Mouse (Mus musculus) heart, embryonic 15.5 days (tissue): ENCODE measurements around the gene Pdk1. TPM values are rescaled to one million over a fixed set of nuclear protein-coding genes. Genes with fewer than 3 reads are reported as not detected.

Experiments
- ATAC-seq: fragments of 200-750 bp; cut with Nextera tagmentation; replicated peaks from 2 replicates; pipeline ENCODE4 v1.8.0; 2017; ENCODE audit warnings: low read depth, moderate TSS enrichment; ENCODE audit not compliant: insufficient number of reproducible peaks, insufficient read depth, low FRiP score
- H3K27ac ChIP-seq: fragments of 300-500 bp; sonication (generic); 2 replicates; pipeline ENCODE4 v1.5.1; 2015; ENCODE audit warnings: mild to moderate bottlenecking, inconsistent platforms
- H3K27me3 ChIP-seq: fragments of 300-500 bp; sonication (generic); 2 replicates; pipeline ENCODE4 v1.6.1; 2015; ENCODE audit warnings: inconsistent platforms
- H3K36me3 ChIP-seq: fragments of 300-500 bp; sonication (generic); 2 replicates; pipeline ENCODE4 v1.6.1; 2015; ENCODE audit warnings: mild to moderate bottlenecking, inconsistent platforms
- H3K4me1 ChIP-seq: fragments of 300-500 bp; sonication (generic); replicated peaks from 2 replicates; pipeline ENCODE4 v1.6.1; 2015; ENCODE audit warnings: inconsistent platforms
- H3K4me2 ChIP-seq: fragments of 300-500 bp; sonication (generic); 2 replicates; pipeline ENCODE4 v1.6.1; 2015; ENCODE audit warnings: inconsistent platforms, mild to moderate bottlenecking, moderate library complexity
- H3K4me3 ChIP-seq: fragments of 300-500 bp; sonication (generic); 2 replicates; pipeline ENCODE4 v1.5.1; 2015; ENCODE audit warnings: mild to moderate bottlenecking, inconsistent platforms
- H3K9ac ChIP-seq: fragments of 300-500 bp; sonication (generic); 2 replicates; pipeline ENCODE4 v1.6.1; 2015; ENCODE audit warnings: mild to moderate bottlenecking, inconsistent platforms
- H3K9me3 ChIP-seq: fragments of 300-500 bp; sonication (generic); replicated peaks from 2 replicates; pipeline ENCODE4 v1.6.1; 2016; ENCODE audit warnings: inconsistent platforms
- WGBS: fragments of 180-500 bp; shearing (Covaris S2); methylation state at CpG from one replicate; pipeline ENCODE4 v1.1.7; 2015; ENCODE audit warnings: mixed read lengths; 5-methylcytosine and 5-hydroxymethylcytosine counted together
- polyA plus RNA-seq: library from polyadenylated mRNA; unstranded; fragments of >200 nt; fragmentation: Nextera tagmentation; extraction: Ambion mirVana; gene quantifications from 2 replicates; pipeline ENCODE4 v1.2.1, GENCODE M21; 2015

The Pdk1 gene
- 86.5 and 97.9 TPM in 2 replicates for polyA plus RNA-seq

DNA sequence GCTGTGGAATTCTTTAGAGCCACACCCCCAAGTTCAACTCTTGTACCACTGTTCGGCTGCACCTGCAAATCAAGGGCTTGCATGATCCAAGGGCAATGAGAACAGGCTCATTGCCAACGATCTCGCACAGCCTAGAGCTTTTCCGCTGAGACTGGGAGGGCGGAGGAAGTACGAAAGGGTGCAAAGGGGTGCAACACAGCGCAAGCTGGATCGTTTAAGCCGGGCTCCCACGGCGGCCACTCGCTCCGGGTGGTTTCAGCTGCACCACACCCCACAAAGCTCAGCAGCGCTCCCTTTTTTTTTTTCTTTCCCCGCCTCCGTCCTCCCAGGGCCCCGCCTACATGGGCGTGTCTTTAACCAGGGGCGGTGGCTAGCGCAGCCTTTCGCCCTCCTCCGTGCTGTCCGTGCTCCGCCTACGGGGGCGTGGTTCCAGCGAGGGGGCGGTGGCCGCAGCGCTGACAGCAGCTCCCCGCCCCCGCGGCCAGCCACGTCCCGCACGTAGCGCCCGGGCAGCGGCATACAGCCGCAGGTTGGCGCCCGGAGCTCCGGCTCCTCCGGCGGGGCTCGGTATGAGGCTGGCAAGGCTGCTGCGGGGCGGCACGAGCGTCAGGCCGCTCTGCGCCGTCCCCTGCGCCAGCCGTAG, at the start of gene Pdk1:
Gene Pdk1, plus strand, starts transcription at position 424 of the 643 bp plus-strand sequence.
- WGBS = 0% methylated on average over 55 of the region's 55 CpGs

DNA sequence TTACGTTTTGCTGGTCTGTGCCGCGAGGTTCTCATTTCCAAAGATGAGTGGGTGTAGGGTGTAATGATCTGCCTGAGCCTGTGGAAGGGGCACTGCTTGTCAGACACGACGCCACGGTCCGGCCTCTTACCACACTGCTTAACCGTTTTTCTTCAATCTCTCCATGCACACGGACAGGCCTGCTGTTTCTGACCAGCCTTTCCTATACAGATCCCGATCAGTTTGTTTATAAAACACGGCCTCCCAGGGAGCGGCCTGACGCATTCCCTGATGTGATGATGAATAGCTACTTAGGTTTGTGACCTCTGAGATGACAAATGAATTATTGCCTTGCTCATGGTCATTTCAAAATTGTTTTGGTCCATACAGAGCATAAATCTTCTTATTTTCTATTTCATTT, 48.9 kb upstream of the Pdk1 start:
- peaks cover 6% of the 10 kb centered on the region; the same call in 1 of the 2 replicates for H3K36me3 ChIP-seq
- H3K27ac ChIP-seq = no peak overlapping the region
- H3K4me3 ChIP-seq = no peak overlapping the region
- H3K4me2 ChIP-seq = no peak overlapping the region
- WGBS = 72% methylated on average over 13 of the region's 13 CpGs
- H3K4me1 ChIP-seq = no peaks in the 10 kb centered on the region
- H3K27me3 ChIP-seq = no peaks in the 10 kb centered on the region
- ATAC-seq = no peak
- H3K9me3 ChIP-seq = no peaks in the 10 kb centered on the region
- H3K9ac ChIP-seq = no peak overlapping the region

More for the DNA sequence above, at the start of gene Pdk1:
- Histone ChIP-seq H3K27me3 (no peaks in the 10 kb centered on the region), H3K27ac (peak within 1 kb of the TSS; percentile 99), H3K9me3 (no peaks in the 10 kb centered on the region), H3K4me2 (peak within 1 kb of the TSS; percentile 96), H3K9ac (peak within 1 kb of the TSS; percentile 94), H3K4me3 (peak within 1 kb of the TSS; percentile 88), H3K4me1 (peaks cover 26% of the 10 kb centered on the region), H3K36me3 (peaks cover 4% of the 10 kb centered on the region; the same call in 1 of the 2 replicates)
- peak; percentile 99 for ATAC-seq

DNA sequence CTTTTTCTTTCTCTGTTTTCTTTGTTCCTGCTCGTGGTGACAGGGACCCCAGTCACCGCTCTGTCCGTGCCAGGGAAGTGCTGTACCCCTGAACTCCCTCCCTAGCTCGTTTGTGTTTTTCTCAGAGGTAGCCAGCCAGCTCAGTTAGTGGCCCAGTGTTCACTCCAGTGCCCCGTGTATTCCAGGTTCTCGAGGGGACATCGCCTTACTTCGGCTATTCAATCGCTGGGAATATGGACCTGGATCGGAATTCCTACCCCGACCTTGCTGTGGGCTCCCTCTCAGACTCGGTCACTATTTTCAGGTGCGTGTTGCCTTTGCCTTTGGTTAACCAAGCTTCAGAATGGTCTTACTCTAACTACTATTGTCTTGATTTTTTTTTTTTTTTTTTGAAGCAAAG, 45.3 kb upstream of the Pdk1 start:
- H3K4me3 ChIP-seq = no peak overlapping the region
- no peak for ATAC-seq
- H3K9me3 ChIP-seq = no peaks in the 10 kb centered on the region
- H3K4me1 ChIP-seq = no peaks in the 10 kb centered on the region
- H3K27ac ChIP-seq = no peak overlapping the region
- H3K27me3 ChIP-seq = no peaks in the 10 kb centered on the region
- H3K4me2 ChIP-seq = no peak overlapping the region
- H3K9ac ChIP-seq = no peak overlapping the region
- 0 out of 2 replicates have a peak, but pooled peaks cover 3% of the 10 kb centered on the region for H3K36me3 ChIP-seq
- WGBS = 77% methylated on average over 13 of the region's 13 CpGs

DNA sequence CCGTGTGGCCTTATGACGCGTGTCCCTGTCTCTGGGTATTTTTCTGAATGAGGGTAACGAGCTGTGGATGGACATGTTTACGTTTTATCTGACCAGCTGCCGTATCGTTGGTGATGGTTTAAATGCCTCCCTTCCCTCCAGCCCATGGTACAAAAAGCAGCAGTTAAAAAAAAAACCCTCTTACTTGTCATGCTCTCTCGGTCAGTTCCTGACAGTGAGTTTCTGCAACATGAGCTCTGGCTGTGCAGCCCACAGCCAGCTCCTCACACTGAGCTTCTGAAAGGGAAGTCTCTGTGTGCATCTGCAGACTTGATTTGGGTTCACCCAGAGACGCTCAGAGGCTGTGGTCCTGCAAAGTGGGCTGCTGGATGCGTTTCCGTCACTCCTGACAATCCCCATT, 44.1 kb upstream of the Pdk1 start:
- no peaks in the 10 kb centered on the region for H3K36me3 ChIP-seq
- no peak overlapping the region for H3K4me3 ChIP-seq
- no peak for ATAC-seq
- H3K4me2 ChIP-seq = no peak overlapping the region
- no peak overlapping the region for H3K9ac ChIP-seq
- no peak overlapping the region for H3K27ac ChIP-seq
- no peaks in the 10 kb centered on the region for H3K9me3 ChIP-seq
- H3K27me3 ChIP-seq = no peaks in the 10 kb centered on the region
- H3K4me1 ChIP-seq = no peaks in the 10 kb centered on the region
- 61% methylated on average over 11 of the region's 11 CpGs for WGBS

DNA sequence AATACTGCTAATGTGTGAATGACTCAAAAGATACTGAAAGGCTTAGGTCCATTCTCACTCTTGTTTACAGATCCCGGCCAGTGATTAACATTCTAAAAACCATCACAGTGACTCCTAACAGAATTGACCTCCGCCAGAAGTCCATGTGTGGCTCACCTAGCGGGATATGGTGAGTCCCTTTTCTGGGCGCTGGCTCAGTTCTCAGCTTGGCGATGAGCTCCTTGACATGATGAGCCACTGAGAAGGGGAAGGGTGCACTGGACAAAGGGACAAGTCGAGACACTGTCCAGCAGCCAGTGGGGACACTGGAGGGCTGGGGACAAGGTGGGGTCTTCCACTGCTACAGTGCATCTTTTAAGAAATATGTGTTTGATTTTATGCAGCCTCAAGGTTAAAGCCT, 39.4 kb upstream of the Pdk1 start:
- H3K36me3 ChIP-seq = peaks cover 7% of the 10 kb centered on the region; the same call in 1 of the 2 replicates

DNA sequence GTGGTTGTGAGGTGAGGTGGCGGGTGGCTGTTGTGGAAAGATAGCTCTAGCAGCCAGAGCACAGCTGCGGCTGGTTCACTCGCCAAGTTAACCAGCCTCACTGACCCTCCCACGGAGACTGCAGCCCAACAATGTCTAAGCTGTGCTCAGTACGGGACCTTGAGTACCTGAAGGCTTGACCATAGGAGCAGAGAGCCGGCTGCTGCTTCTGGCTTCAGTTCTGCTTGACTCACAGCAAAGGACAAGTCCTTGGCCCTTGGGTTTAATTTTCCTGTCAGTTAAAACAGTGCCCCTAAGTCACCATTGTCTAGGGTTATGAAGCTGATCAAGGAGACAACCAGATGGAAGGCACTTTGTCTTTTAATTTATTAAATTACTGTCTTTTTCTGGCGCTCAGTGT, 38.7 kb upstream of the Pdk1 start:
- no peak for ATAC-seq
- Histone ChIP-seq H3K36me3 (peaks cover 11% of the 10 kb centered on the region; the same call in 1 of the 2 replicates), H3K9me3 (no peaks in the 10 kb centered on the region), H3K27me3 (no peaks in the 10 kb centered on the region), H3K4me1 (peaks cover 5% of the 10 kb centered on the region), H3K4me3 (no peak overlapping the region), H3K27ac (no peak overlapping the region), H3K9ac (no peak overlapping the region), H3K4me2 (no peak overlapping the region)
- 67% methylated on average over 7 of the region's 7 CpGs for WGBS

More for the DNA sequence above, 39.4 kb upstream of the Pdk1 start:
- Histone ChIP-seq H3K4me1 (peaks cover 5% of the 10 kb centered on the region), H3K9me3 (no peaks in the 10 kb centered on the region), H3K27me3 (no peaks in the 10 kb centered on the region), H3K4me2 (no peak overlapping the region), H3K4me3 (no peak overlapping the region), H3K9ac (no peak overlapping the region), H3K27ac (no peak overlapping the region)
- no peak for ATAC-seq
- WGBS = 83% methylated on average over 6 of the region's 6 CpGs

DNA sequence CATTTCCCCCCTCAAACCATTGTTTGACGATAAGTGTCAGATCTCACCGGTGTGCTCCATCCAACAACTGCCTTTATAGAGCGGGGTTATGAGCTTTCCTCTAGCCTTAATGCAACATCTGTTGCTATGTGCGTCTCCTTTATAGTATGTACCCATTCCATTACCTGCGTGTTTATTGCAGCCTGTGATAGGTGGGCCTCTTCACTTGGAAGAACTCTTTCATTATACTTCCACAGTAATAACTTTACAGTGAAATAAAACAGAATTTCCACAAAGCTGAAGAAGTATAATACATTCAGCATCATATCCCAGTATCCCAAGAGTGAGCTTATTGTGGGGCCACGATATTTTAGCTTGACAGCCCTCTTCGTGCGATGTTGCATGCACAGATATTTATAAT, 37.5 kb upstream of the Pdk1 start:
- Histone ChIP-seq H3K4me2 (no peak overlapping the region), H3K9me3 (no peaks in the 10 kb centered on the region), H3K27ac (no peak overlapping the region), H3K27me3 (no peaks in the 10 kb centered on the region), H3K4me1 (peaks cover 5% of the 10 kb centered on the region), H3K9ac (no peak overlapping the region), H3K36me3 (peaks cover 20% of the 10 kb centered on the region), H3K4me3 (no peak overlapping the region)
- WGBS = 88% methylated on average over 8 of the region's 8 CpGs
- ATAC-seq = no peak

DNA sequence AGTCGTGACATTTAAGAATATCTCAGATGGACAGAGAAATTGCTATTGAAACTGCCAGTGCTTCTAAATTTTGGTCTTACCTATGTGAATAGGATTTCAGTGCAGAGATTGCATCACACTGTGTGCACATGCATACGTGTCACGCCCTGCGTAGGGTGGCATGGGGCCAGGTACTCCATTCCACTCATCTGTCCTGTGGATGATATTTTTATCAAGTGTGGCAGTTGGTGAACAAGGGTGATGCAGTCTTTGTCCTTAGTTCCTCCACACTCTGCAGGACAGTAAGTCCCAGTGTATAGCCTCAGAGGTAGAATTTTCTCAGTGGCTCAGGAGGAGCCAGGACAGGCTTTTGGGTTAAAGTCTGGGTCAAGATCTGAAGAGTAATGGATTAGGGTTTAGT, 36.8 kb upstream of the Pdk1 start:
- Histone ChIP-seq H3K4me2 (no peak overlapping the region), H3K36me3 (peaks cover 27% of the 10 kb centered on the region), H3K9me3 (no peaks in the 10 kb centered on the region), H3K4me3 (no peak overlapping the region), H3K27me3 (no peaks in the 10 kb centered on the region), H3K9ac (no peak overlapping the region), H3K27ac (no peak overlapping the region), H3K4me1 (peaks cover 5% of the 10 kb centered on the region)
- WGBS = 70% methylated on average over 4 of the region's 4 CpGs
- no peak for ATAC-seq

DNA sequence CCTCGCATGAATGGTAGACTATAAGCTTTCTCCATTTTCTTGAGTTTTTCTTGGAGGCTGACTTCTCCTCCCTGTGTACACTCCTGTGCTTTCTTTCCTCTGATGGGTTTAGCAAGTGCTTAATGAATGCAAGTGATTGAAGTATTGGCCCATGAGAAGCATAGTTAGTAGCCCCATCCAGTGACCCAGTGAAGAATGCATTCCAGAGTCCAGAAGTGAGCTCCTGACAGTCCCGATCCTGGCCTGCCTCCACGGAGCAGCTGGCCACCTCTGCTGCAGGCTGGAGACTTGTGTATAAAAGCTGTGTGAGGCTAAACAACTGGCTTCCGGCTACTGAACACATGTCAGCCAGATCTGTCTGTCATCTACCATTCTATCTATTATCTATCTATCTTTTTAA, 35.8 kb upstream of the Pdk1 start:
- peaks cover 28% of the 10 kb centered on the region for H3K36me3 ChIP-seq
- no peak overlapping the region for H3K27ac ChIP-seq
- 59% methylated on average over 4 of the region's 4 CpGs for WGBS
- no peaks in the 10 kb centered on the region for H3K27me3 ChIP-seq
- peaks cover 5% of the 10 kb centered on the region for H3K4me1 ChIP-seq
- no peak overlapping the region for H3K4me2 ChIP-seq
- ATAC-seq = no peak
- H3K4me3 ChIP-seq = no peak overlapping the region
- no peak overlapping the region for H3K9ac ChIP-seq
- no peaks in the 10 kb centered on the region for H3K9me3 ChIP-seq

DNA sequence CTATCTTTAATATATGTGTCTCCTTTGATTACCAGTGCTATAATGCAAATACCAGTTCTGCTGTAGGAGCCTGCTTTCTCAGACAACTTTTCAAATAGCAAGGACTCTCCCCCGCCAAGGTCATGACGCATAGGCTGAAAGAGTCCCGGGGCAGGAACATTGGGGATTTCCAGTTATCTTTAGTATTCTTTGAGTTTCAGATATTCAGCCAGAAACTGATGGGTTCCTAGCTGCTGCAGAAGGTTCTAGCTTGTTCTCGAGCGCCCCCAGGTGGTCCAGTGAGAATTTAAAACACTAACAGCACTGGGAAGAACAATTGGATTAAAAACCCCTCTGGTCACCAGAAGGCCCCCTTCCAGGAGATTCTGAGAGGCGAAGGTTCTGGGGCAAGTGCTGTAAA, 35.2 kb upstream of the Pdk1 start:
- H3K9ac ChIP-seq = no peak overlapping the region
- H3K4me3 ChIP-seq = no peak overlapping the region
- H3K9me3 ChIP-seq = no peaks in the 10 kb centered on the region
- H3K4me2 ChIP-seq = no peak overlapping the region
- H3K36me3 ChIP-seq = peaks cover 28% of the 10 kb centered on the region
- no peak overlapping the region for H3K27ac ChIP-seq
- no peaks in the 10 kb centered on the region for H3K27me3 ChIP-seq
- WGBS = 27% methylated on average over 6 of the region's 6 CpGs
- H3K4me1 ChIP-seq = peaks cover 5% of the 10 kb centered on the region
- ATAC-seq = no peak

DNA sequence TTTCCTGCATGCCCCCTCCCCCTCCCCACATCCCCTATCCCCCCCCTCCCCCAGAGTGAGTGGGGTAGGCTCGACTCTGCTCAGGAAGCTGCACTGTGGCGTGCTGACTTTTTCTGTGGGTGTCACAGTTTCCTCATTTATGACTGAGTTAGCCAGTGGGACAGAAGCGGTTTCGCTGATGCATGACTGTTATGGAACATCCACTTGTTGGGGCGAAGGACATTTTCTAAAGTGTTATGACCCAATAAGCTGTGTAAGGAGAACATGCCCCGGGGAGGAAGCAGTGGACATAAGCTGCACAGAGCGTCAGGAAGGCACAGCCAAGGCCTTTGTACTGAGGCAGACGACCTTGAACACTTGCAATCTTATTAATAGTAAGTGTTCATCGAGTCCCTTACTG, 29.7 kb upstream of the Pdk1 start:
- no peak overlapping the region for H3K4me3 ChIP-seq
- no peak overlapping the region for H3K27ac ChIP-seq
- no peak overlapping the region for H3K4me2 ChIP-seq
- no peaks in the 10 kb centered on the region for H3K9me3 ChIP-seq
- WGBS = 64% methylated on average over 9 of the region's 9 CpGs
- H3K9ac ChIP-seq = no peak overlapping the region
- H3K27me3 ChIP-seq = no peaks in the 10 kb centered on the region
- peaks cover 49% of the 10 kb centered on the region for H3K36me3 ChIP-seq
- no peak for ATAC-seq
- H3K4me1 ChIP-seq = peaks cover 3% of the 10 kb centered on the region; the same call in 1 of the 2 replicates

DNA sequence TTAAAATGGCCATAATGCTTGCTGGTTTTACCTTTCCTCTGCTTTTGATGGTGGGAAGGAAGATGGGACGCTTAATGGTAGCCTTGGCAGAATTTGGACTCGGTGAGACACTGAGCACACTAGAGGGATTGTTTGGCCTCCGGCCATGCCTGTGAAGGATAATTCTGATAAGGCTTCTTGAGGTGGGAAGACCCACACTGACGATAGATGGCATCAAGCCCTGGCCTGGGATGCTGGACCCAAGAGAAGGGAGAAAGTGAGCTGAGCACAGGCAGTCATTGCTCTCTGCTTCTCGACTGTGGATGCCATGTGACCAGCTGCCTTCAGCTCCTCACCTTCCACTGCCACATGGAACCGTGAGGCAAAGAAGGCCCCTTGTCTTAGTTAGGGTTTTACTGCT, 28.1 kb upstream of the Pdk1 start:
- Histone ChIP-seq H3K4me3 (no peak overlapping the region), H3K36me3 (peaks cover 40% of the 10 kb centered on the region), H3K9ac (no peak overlapping the region), H3K27me3 (no peaks in the 10 kb centered on the region), H3K4me1 (peaks cover 3% of the 10 kb centered on the region; the same call in 1 of the 2 replicates), H3K4me2 (no peak overlapping the region), H3K27ac (no peak overlapping the region), H3K9me3 (no peaks in the 10 kb centered on the region)
- 75% methylated on average over 6 of the region's 6 CpGs for WGBS
- ATAC-seq = no peak
